Mouse (Mus musculus) forebrain, embryonic 11.5 days (tissue): ENCODE measurements around the gene Slamf9. TPM values are rescaled to one million over a fixed set of nuclear protein-coding genes. Genes with fewer than 3 reads are reported as not detected.

Source experiments
- ATAC-seq: fragments of 200-750 bp; cut with Nextera tagmentation; replicated peaks from 2 replicates; pipeline ENCODE4 v1.8.0; 2017; ENCODE audit warnings: moderate TSS enrichment; ENCODE audit not compliant: low FRiP score
- DNase-seq: peaks from one replicate; pipeline ENCODE4 v3.0.0-alpha.2; 2017; ENCODE audit warnings: low spot score
- H3K27ac ChIP-seq: fragments of 300-500 bp; sonication (generic); 2 replicates; pipeline ENCODE4 v1.5.1; 2014; ENCODE audit warnings: low read depth, low read length
- H3K27me3 ChIP-seq: fragments of 300-500 bp; sonication (generic); 2 replicates; pipeline ENCODE4 v1.6.1; 2014; ENCODE audit warnings: mild to moderate bottlenecking, low read length, mixed read lengths; ENCODE audit not compliant: control insufficient read depth, insufficient read depth
- H3K36me3 ChIP-seq: fragments of 300-500 bp; sonication (generic); 2 replicates; pipeline ENCODE4 v1.6.1; 2014; ENCODE audit warnings: mild to moderate bottlenecking, low read length, moderate library complexity, mixed read lengths; ENCODE audit not compliant: control insufficient read depth, insufficient read depth
- H3K4me1 ChIP-seq: fragments of 300-500 bp; sonication (generic); replicated peaks from 2 replicates; pipeline ENCODE4 v1.6.1; 2014; ENCODE audit warnings: low read length, mixed read lengths; ENCODE audit not compliant: control insufficient read depth, insufficient read depth
- H3K4me2 ChIP-seq: fragments of 300-500 bp; sonication (generic); 2 replicates; pipeline ENCODE4 v1.6.1; 2014; ENCODE audit warnings: low read depth, mild to moderate bottlenecking, low read length, moderate library complexity, mixed read lengths; ENCODE audit not compliant: severe bottlenecking
- H3K4me3 ChIP-seq: fragments of 300-500 bp; sonication (generic); 2 replicates; pipeline ENCODE4 v1.5.1; 2014; ENCODE audit warnings: low read depth, low read length
- H3K9ac ChIP-seq: fragments of 300-500 bp; sonication (generic); 2 replicates; pipeline ENCODE4 v1.6.1; 2014; ENCODE audit warnings: low read length
- H3K9me3 ChIP-seq: fragments of 300-500 bp; sonication (generic); 2 replicates; pipeline ENCODE4 v1.6.1; 2016; ENCODE audit warnings: low read length, mixed read lengths; ENCODE audit not compliant: control insufficient read depth
- WGBS: fragments of 180-500 bp; shearing (Covaris S2); extraction: QIAGEN DNeasy Blood & Tissue Kit; methylation state at CpG from one replicate; pipeline ENCODE4 v1.1.7; 2014; 5-methylcytosine and 5-hydroxymethylcytosine counted together
- polyA plus RNA-seq: library from polyadenylated mRNA; unstranded; fragments of >200 nt; fragmentation: Nextera tagmentation; extraction: Ambion mirVana; gene quantifications from 2 replicates; pipeline ENCODE4 v1.2.1, GENCODE M21; 2014

Gene Slamf9
- polyA plus RNA-seq, 1 experiment from 2014 or later: 0.28 TPM

DNA sequence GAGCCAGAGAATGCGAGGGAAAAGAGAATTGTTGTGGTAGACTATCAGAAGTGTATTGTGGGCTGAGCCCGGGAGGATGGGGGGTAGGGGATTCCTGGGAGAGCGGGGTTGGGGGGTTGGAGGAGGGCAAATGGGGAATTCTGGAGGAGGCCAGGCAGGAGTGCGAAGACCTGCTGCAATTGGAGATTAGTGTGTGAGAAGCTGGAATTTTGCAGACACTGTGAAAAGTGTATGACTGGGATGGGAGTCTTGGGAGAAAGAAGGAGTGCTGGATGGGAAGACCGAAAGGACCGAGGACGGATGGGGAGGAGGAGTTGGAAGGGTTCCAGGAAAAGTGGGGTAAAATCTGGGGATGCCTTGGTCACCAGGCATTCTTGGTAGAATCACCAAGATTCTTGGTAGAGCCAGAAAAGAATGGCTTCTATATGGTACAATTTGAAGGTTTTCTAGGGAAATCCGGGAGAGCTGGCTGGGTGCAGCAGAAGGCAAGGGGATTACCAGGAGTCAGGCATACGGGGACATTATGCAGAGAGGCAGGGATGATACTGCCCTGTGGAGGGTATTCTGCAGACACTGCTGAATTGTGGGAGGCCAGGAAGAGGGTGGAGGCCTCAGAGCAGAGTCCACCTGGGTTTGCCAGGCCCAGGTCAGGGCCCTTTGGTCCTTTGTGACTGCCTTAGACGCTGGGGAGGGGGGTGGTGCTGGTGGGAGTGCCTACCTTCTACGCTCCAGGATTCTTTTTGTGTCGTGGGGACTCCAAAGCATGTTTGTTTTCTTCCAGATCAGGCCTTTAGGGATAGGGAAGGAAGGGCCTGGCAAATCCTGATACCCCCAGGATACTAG is 7.6 kb downstream of the Slamf9 start:
- Histone ChIP-seq H3K27ac (no peak overlapping the region; the same call in 1 of the 2 replicates), H3K36me3 (no peaks in the 10 kb centered on the region), H3K4me3 (peak overlapping the region; percentile 60), H3K4me1 (peaks cover 45% of the 10 kb centered on the region), H3K27me3 (no peaks in the 10 kb centered on the region), H3K9ac (peak overlapping the region; percentile 75), H3K4me2 (peak overlapping the region; percentile 53), H3K9me3 (no peaks in the 10 kb centered on the region)
- WGBS: under 1% methylated on average over 12 of the region's 12 CpGs
- DNase-seq: no peak
- ATAC-seq: peak; percentile 3; the same call in 1 of the 2 replicates

DNA sequence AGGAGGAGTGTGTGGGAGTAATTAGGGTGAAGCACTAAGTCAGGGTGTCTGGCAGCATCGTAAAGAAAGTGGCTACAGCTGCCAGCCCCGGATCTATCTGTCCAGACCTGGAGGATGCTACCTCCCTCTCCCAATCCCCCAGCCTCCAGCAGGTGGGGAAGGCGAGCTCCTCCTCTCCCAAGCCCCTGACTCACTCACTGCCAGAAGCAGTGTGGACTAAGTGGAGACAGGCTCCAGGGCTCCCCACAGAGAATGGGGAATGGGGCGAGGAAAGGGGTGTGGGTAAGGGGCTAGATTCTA is 8.2 kb downstream of the Slamf9 start:
- 10% methylated on average over 4 of the region's 4 CpGs for WGBS
- Histone ChIP-seq H3K36me3 (no peaks in the 10 kb centered on the region), H3K4me3 (peak overlapping the region; percentile 60), H3K4me2 (peak overlapping the region; percentile 53), H3K27ac (no peak overlapping the region; the same call in 1 of the 2 replicates), H3K9me3 (no peaks in the 10 kb centered on the region), H3K4me1 (peaks cover 47% of the 10 kb centered on the region), H3K9ac (peak overlapping the region; percentile 75), H3K27me3 (no peaks in the 10 kb centered on the region)
- DNase-seq (no peak), ATAC-seq (no peak)

DNA sequence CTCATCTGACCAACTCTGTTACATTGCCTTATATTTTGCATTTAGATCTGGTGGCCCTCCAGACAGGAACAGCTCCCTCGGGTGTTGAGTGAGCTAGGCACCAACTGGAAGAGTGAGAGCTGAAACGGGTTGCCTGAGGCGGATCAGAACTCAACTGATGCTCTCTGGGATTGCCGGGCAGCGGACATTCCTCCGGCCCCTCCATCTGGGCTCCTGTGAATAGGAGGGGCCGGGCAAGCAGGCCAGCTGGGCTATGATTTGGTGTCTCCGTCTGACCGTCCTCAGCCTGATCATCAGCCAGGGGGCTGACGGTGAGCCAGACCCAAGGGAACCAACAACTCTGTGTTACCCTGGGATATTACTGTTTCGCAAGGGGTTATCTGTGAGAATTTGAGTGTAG is 9.1 kb downstream of the Slamf9 start:
- Histone ChIP-seq H3K27ac (no peak overlapping the region), H3K9me3 (no peaks in the 10 kb centered on the region), H3K4me2 (peak overlapping the region; percentile 53), H3K4me1 (peaks cover 47% of the 10 kb centered on the region), H3K9ac (peak overlapping the region; percentile 75), H3K4me3 (peak overlapping the region; percentile 60), H3K27me3 (no peaks in the 10 kb centered on the region), H3K36me3 (no peaks in the 10 kb centered on the region; the same call in 1 of the 2 replicates)
- 42% methylated on average over 11 of the region's 11 CpGs for WGBS
- ATAC-seq (no peak), DNase-seq (no peak)

DNA sequence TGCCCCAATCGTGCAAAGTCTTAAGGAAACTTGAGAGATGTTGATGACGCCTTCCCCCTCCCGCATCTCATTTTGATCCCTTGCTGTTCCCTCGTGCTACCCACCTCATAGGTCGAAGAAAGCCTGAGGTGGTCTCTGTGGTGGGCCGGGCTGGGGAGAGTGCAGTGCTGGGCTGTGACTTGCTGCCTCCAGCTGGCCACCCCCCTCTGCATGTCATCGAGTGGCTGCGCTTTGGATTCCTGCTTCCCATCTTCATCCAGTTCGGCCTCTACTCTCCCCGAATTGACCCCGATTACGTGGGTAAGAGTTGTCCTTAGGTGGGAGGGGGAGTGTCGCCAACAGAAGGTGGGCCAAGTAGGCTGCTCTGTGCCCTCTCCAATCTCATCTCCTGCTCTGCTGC is 9.5 kb downstream of the Slamf9 start:
- ATAC-seq (no peak), DNase-seq (no peak)
- H3K36me3 ChIP-seq: no peaks in the 10 kb centered on the region; the same call in 1 of the 2 replicates
- peaks cover 47% of the 10 kb centered on the region for H3K4me1 ChIP-seq
- no peak overlapping the region for H3K27ac ChIP-seq
- no peaks in the 10 kb centered on the region for H3K27me3 ChIP-seq
- 53% methylated on average over 13 of the region's 13 CpGs for WGBS
- peak overlapping the region; percentile 53 for H3K4me2 ChIP-seq
- H3K9ac ChIP-seq: peak overlapping the region; percentile 75
- peak overlapping the region; percentile 60 for H3K4me3 ChIP-seq
- H3K9me3 ChIP-seq: no peaks in the 10 kb centered on the region

DNA sequence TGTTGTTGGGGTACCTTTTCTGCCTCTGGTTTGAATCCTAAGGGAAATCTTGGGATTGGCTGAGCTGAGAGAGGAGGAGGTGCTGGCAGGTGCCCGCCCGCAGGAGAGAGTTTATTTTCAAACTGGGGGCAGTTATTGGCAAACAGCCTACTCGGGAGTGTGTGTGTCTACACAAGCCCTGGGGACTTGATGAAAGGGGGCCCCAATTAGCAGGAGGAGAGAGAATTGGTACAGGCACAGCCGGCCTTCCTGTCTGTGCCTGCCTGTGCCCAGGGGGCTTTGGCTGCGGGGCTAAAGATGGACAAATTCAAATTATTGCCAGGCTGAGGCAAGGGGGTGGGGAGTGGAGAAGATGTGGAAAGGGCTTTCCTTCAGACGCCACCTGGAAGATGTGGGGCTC is 10.7 kb downstream of the Slamf9 start:
- 13% methylated on average over 6 of the region's 6 CpGs for WGBS
- Histone ChIP-seq H3K4me3 (peak overlapping the region; percentile 27), H3K27ac (peak overlapping the region; percentile 87), H3K9ac (peak overlapping the region; percentile 59), H3K9me3 (no peaks in the 10 kb centered on the region), H3K4me2 (peak overlapping the region; percentile 53), H3K4me1 (peaks cover 49% of the 10 kb centered on the region), H3K27me3 (no peaks in the 10 kb centered on the region), H3K36me3 (no peaks in the 10 kb centered on the region; the same call in 1 of the 2 replicates)
- 0 out of 2 replicates have a peak, but pooled peaks have one; percentile 6 for ATAC-seq
- no peak for DNase-seq

DNA sequence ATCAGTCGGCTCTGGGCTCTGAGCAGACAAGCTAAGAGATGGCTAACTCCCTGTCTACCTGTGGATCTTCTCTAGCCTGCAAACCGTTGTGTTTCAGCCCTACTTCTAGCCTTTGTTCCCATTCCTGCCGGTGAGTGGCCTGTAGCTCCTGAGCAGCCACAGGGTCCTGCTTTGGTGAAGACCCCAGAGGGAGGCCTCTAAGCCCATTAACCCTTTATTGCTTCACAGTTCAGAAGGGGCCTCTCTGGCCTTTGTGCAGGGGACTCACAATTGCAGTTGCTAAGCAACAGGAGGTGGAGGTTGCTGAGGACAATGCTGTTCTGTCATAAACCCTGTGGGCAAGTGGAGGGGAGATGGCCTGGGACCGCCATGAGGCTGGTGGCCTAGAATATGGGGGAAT is 11.1 kb downstream of the Slamf9 start:
- Histone ChIP-seq H3K4me3 (peak overlapping the region; percentile 27), H3K27me3 (no peaks in the 10 kb centered on the region), H3K9me3 (no peaks in the 10 kb centered on the region), H3K4me1 (peaks cover 47% of the 10 kb centered on the region), H3K4me2 (peak overlapping the region; percentile 53), H3K27ac (peak overlapping the region; percentile 87), H3K9ac (peak overlapping the region; percentile 59), H3K36me3 (no peaks in the 10 kb centered on the region; the same call in 1 of the 2 replicates)
- ATAC-seq (peak; percentile 52), DNase-seq (peak; percentile 77)
- WGBS: 10% methylated on average over 4 of the region's 4 CpGs

DNA sequence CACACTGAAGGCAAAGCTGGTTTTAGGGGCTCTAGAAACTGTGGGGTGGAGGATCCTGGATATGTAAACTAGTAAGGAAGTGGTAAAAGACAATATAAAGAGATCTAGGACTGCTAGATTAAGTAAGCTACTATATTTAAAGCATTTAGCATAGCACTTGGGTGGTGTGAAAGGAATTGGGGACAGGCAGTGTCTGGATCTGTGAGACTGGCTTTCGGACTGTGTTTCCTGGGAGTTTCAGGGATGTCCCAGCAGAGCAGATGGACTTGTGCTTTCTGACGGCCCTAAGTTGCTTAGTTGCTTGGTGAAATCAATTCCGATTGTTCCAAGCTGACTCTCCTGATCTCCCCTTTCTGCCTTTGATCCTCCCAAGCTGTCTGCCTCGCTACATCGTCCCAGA is 11.5 kb downstream of the Slamf9 start:
- peak overlapping the region; percentile 59 for H3K9ac ChIP-seq
- no peak for ATAC-seq
- no peaks in the 10 kb centered on the region; the same call in 1 of the 2 replicates for H3K36me3 ChIP-seq
- H3K4me2 ChIP-seq: peak overlapping the region; percentile 53
- peak overlapping the region; percentile 87 for H3K27ac ChIP-seq
- H3K4me1 ChIP-seq: peaks cover 43% of the 10 kb centered on the region
- H3K4me3 ChIP-seq: peak overlapping the region; percentile 27
- no peak for DNase-seq
- no peaks in the 10 kb centered on the region for H3K27me3 ChIP-seq
- 23% methylated on average over 5 of the region's 5 CpGs for WGBS
- no peaks in the 10 kb centered on the region for H3K9me3 ChIP-seq

DNA sequence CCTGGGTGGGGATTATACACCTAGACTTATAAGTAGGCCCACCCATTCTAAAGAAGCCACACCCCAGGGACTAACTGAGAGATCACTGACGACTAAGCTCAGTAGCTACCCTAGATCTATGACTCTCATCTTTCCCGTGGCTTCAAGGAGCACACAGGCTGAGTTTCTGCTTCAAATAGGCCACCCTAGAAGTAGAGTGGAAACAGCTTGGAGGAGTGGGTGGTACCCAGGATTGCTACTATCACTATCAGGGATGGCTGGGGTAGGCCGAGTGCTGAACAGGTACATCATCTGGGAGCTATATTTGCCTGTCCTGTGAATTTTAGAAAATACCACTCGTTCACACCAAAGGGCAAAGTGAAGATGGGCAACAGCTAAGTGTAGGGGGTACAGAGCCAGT is 12.7 kb downstream of the Slamf9 start:
- no peak for ATAC-seq
- Histone ChIP-seq H3K27ac (no peak overlapping the region), H3K4me3 (no peak overlapping the region), H3K36me3 (no peaks in the 10 kb centered on the region; the same call in 1 of the 2 replicates), H3K27me3 (no peaks in the 10 kb centered on the region), H3K4me1 (peaks cover 43% of the 10 kb centered on the region), H3K9ac (no peak overlapping the region), H3K9me3 (no peaks in the 10 kb centered on the region), H3K4me2 (no peak overlapping the region)
- no peak for DNase-seq
- 81% methylated on average over 4 of the region's 4 CpGs for WGBS
